Mouse (Mus musculus) gastrocnemius, postnatal 25 days (tissue): ENCODE data around the gene Sirt4. TPM values are rescaled to one million over a fixed set of nuclear protein-coding genes. Genes with fewer than 3 reads are reported as not detected.
"Not testable (repeated sequence)": the region's sequence is repeated elsewhere in the genome, so short reads cannot be mapped to it uniquely, and the experiment has no call there.

ENCODE experiments used
- DNase-seq: peaks from one replicate; pipeline ENCODE4 v3.0.0; 2022
- long read RNA-seq, 2 experiments: library from polyadenylated mRNA; stranded (forward); transcript quantifications; one replicate each; pipeline ENCODE4 v2.0.0; 2021
- total RNA-seq, 2 experiments: library from RNA; stranded (reverse); gene quantifications; 1 replicate in 1 of 2; 2 replicates in 1 of 2; pipeline ENCODE4 v1.2.3; 2021

Gene Sirt4
- 10 to 100 TPM; 13.8 to 14.1 TPM for total RNA-seq
- long read RNA-seq, experiment 1, transcript Sirt4-201 (5 exons, 1,794 nt) = major isoform, 5 of 14 reads
- long read RNA-seq, experiment 1, partial matches to known transcripts = 2 of 14 reads
- long read RNA-seq, experiment 1, other reads (novel, unspliced or antisense) = 6 of 14 reads
- long read RNA-seq, experiment 2, transcript Sirt4-201 (5 exons, 1,794 nt) = major isoform, 10 of 13 reads
- long read RNA-seq, experiment 2, partial matches to known transcripts = 0 of 13 reads
- long read RNA-seq, experiment 2, other reads (novel, unspliced or antisense) = 3 of 13 reads

DNA sequence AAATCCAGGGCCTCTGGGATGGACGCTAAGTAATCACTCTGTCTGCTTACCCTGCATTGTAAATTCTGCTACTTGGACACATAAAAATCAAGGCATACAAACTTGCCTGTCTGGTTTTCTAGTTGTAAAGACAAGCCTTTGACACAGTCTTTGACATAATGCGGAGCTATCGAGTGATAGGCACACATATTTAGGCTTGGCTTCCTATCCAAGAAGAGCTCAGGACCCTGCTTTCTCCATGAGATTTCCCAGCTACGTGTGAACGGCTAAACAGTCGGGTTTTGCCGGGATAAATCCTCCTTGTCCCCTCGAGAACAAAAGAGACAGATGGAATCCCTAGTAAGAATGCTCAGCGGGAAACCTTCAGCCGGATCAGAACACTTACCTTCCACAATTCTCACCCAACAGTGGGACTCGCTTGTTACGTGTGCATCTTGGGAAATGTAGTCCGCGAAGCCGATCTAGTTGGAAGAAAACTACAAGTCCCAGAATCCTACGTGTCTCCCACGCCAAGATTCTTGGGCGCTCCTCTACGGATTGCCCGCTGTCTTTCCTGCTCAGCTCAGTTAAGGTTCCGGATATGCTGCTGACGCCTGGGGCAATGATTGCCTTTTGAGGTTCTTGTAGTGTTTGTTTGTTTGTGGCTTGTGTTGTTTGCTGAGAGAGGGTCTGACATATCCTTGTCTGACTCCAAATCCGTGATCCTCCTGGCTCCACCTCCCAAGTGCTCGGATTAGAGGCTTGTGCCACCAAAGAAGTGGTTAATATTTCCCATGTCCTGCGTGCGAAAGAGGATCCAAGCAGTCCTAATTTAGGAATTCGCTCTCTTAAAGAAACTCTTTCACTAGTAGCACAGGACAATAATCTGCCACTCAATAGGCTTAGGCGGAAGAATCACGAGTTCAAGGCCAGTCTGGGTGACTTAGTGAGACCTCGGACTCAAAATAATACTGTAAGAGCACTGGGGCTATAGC is at the start of gene Sirt4:
TSS of gene Sirt4 (minus strand) at position 779 of the 974 bp plus-strand sequence.
- DNase-seq = peak; percentile 85

DNA sequence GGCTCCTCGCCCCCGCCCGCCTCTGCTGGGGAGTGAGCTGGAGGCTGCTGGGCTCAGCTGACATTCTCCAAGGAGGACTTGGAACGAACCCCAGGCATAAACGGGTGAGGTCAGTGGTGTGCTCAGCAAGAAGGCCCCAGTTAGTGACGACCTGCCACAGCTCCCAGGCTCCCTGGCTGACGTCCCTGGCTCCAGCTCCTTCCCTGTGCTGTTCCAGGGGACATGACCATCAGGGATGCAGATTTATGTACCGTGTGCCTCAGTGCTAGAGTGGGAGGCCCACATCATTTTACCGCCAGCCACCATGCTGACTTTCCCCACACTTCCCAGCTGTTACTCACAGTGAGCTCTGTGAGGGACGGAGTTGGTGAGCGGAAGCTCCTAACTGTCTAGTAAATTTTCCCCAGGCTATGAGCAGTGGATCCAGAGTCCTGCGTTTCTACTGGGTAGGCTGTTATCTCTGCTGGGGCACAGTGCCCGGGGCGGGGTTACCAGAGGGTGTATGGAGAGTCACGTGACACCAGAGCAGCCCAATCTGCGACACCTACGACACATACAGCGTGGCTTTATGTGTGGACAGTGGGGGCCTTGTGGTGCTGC is 47.2 kb upstream of the Sirt4 start:
- peak; percentile 94 for DNase-seq

DNA sequence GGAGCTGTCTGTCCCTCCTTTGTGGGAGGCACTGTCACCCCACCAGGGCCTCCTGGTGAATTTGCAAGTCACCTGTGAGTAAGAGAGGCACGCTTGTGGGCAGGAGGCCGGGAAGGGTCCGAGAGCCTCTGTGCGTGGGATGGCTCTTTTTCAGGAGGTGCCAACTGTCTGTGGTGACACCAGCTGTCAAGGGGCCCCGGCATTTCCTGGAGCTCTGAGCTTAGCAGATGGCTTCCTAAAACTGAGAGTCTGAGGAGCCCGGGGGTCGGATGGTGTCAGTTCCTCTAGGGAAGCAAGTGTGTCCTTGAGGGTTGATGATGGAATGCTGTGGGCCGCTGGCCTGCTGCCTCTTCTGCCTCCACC is 45.9 kb upstream of the Sirt4 start:
- DNase-seq = no peak

DNA sequence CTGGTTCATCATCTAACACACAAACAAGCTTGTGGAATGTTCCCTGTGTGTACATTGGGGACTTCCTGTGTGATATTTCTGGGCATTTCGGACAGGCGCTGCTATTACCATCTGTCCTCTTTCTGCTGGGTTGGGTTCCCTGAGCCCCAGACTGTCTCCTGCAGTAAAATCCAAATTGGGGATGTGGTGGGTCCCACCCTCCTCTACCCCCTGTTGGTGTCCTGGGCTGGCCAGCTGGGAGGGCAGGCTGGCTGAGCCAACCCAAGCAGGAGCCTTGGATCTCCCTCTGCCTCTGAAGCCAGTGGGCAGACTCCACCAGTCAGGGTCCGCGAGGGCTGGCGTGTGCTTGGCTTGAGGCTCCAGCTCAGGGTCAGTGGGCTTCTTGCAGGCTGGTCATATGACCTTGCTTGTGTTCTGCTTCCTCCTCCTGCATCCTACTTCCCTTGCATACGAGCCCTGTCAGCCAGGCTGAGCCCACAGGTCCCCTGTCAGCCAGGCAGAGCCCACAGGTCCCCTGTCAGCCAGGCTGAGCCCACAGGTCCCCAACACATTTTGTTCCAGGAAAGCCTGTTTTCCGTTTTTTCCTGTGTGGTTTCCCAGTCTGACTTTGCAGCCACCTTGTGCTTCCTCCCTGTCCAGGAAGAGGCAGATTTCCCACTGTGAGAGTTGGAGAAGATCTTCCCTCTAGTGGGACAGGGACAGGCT is 45.4 kb upstream of the Sirt4 start:
- no peak for DNase-seq

DNA sequence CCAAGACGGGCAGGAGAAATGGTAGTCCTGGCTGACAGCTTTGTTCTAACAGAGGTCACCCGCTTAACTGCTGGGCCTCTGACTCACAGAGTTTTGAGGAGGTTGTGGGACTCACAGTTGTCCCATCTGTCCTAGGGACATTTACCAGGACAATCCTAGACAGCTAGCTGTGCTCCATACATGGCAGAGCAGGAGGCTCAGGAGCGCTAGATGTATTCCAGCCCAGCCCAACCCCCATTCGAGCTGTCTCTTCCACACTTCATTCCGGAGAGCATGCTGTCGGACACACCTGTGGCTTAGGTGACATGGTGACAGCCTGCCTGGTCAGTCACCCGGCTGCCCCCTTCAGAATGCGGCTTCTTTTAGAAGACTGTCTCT is 44.8 kb upstream of the Sirt4 start:
- DNase-seq = no peak

DNA sequence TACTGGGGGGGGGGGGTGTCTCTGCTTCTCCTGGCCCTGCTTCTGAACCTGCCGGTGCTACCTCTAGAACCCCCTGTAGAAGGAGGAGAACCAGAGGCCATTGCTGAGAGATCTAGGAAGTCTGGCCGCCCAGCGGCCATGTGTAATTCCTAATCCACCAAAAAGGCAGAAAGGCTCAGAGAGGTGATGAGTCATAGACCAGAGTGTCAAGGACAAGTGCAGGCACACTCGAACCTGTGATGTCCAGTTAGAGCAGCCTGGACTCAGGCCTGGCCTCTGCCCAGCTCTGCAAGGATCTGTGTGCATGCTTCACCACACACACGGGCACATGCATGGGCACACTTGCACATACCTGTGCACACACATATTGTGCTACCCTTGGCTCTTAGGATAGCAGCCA is 43.6 kb upstream of the Sirt4 start:
- no peak for DNase-seq

DNA sequence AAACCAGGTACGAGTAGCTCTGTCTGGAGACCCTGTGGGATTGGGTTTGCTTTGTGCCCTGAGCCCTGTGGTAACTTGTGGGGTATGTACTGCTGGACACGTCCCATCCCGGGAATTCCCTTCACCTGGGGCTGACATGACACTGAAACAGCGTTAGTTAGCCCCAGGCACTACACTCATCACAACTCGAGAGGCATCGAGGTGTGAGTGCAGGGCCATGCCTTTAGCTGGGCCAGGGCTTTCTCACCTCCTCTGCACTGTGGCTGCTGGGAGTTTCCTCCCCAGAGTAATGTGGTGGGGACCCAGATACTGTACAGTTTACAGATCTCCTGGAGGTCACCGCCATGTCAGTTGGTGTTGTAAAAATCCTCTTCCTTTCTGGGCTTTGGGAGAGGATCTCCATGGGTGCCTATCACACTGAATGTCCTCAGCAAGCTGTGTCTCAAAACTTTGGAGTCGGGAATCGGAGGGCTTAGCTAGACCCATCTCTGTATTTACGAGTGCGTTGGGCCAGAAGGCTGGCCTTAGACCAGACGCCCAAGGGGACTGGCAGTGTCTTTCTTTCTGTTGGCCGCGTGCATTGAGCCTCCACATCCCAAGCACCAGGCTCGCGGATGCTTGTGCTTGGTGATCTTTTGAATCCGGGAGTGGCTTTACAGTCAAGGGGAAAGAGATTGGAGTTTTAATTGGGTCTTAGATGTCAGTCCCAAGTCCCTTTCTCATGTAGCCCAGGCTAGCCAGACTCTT is 42.1 kb upstream of the Sirt4 start:
- DNase-seq = no peak

DNA sequence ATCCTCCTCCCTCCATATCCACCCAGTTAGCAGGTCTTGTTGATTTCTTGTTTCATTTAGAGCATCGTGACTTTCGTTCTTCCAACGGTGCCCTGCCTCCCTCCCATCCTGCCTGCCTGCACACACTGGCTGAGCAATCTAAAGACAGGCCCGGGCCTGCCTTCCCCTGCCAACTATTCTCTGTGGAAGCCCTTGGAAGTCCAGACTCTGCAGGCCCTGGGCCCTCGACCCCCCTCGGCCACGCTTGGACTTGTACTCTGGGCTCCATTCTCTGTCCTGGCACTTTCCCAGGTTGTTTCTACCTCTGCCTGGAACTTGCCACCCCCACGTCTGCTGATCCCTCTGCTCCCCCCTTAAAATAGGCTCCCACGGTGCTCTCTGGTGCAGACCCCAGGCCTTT is 41.4 kb upstream of the Sirt4 start:
- DNase-seq = no peak

DNA sequence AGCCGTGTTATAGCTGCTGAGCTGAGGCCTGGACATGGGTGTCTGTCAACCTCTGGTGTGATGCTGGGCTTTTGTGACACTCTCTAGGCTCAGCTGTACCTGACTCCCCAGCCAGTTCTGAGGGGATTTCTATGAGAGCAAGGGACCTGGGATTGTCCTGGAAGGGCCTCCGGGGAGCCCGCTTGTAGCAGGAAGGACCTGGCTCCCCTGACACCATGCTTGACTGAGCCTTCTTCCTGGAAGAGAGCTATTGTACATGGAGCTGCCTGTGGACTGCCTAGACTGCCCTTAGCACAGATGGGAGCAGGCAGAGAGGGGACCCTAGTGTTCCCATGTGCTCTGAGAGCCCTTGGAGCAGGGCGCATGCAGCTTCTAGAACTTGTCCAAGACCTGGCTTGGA is 40.9 kb upstream of the Sirt4 start:
- DNase-seq = no peak

DNA sequence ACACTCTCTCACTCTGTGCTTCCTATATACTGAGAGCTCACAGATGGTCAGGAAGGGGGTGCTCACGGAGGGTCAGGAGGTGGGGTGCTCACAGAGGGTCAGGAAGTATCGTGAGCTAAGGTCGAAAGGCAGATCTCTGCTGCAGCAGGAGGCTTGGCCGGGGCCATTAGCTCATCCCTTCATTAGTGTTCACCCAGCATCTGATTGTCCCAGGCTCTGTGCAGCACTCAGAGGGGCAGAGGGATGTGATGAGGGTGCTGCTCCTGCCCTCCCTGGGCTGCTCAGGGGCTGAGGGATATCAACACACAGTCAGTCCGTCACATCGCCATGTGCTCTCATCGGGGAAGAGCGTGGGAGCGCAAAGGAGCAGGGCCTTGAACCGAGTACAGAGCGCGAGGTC is 39.9 kb upstream of the Sirt4 start:
- DNase-seq = no peak

DNA sequence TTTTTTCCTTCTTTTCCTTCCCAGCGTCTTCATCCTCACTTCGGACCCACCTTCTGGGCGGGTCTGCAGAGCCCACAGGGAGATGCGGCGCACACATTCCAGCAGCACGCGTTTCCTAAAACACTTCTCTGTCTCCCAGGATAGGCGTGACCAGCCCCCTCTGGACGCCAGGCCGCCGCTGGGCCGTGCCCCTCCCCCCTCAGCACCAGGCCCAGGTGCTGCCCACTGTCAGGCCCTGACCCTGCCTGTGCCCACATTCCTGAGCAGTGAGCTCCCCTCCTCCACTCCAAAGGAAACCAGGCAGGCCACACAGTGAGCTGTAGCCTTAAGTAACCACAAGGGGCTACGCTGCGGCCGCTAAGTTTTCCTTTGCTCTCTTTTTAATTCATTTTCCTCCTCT is 39.4 kb upstream of the Sirt4 start:
- DNase-seq = no peak

DNA sequence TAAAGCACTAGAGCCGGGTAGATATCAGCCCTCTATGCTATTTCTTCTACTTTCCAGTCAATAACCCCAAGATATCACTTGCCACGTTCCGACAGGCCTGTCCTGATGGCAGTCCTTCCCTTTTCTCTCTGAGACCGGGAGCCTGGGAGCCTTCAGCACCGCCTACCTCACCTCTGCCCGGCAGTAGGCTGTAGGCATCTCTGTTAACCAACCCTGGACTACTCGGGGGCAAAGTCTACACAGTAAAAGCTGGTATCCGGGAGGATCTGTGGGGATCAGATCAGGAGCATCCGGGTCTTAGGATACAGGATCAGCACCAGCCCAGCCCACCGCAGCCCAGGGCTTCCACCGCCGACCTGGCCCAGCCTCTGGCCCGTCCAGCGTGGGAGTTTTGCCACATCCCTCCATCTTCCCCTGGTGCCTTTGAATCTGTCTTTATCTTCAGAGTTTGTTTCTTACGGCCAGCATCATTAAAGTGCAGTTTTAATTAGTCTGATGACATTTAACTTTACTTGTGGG is 38.5 kb upstream of the Sirt4 start:
- no peak for DNase-seq

DNA sequence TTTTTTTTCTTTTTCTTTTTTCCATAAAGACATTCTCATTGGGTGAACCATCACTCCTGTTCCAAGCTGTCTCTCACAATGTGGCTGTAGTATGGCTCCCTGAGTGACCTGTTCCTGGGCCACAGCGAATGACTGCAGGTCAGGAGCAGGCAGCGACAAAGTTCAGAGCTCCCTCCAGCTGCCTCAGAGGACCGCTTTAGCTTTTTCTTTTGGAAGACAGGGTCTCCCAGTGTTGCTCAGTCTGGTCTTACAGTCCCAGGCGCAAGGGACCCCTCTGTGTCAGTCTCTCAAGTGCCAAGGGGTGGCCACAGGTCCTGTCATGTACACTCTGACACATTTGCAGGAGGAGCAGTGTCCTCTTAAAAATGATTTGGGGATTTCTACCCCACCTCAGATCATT is 38.0 kb upstream of the Sirt4 start:
- DNase-seq = no peak

DNA sequence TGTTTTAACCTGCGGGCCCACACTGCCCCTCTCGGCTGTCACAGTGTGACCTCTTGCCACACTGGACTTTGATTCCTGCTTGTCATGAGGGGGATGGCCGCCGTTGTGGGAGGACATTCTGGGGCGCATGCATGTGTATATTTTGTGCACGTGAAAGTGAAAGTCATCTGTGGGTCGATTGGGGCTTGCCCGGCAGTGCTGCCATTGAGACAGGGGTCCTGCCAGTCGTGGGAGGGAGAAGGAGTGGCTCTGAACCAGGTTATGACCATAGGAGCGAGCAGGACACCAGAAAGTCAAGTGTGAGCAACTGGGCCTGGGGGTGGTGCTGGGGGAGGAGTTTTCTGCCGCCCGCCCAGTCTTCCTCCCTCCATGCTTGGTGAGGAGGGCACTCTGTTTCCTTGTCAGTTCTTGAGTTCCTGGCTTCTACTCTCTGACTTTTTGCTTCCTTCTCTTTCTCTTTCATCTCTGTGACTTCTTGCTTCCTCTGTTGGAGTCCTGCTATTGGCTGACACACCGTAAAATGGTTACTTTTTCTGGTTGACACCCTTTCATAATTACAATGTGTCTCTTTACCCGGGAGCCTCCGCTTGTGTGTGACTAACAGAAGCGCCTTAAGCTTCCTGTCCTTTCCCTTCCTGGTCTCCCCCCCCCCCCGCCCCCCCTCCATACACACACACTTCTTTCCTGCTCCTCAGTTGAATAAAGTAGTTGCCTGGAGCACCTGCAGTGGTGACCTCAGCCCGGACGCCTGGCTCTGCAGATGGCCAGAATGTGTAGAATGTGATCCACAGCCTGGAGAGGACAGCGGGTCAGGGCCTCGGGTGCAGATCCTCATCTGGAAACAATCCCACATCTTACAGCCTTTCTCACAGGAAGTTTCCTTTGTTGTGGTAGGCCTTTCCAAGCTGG is 37.3 kb upstream of the Sirt4 start:
- no peak for DNase-seq

DNA sequence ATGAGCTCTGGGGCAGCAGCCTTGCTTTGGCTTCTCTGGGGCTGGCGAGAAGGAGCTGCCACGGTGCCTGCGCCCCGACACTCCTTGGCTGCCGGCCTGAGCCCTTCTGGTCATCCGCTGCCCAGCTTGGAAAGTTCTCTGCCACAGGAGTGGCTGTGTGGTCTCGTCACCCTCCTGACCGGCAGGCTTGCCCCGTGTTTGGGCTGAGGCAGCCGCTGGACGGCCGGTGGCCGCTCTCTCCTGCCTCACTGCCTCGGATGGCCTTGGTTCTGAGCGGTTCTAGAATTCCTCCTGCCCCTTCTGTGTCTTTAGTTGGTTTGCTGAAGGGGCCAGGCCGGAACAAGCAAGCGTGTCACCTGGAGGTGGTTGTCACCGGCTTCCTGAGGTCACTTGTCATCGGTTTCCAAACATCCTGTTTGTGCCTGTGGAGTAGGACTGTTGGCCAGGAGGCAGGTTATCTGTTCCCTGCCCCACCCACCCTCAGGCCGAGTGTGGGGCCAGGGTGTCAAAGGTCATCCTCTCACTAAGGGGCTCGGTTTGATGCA is 35.9 kb upstream of the Sirt4 start:
- DNase-seq = peak; percentile 66

DNA sequence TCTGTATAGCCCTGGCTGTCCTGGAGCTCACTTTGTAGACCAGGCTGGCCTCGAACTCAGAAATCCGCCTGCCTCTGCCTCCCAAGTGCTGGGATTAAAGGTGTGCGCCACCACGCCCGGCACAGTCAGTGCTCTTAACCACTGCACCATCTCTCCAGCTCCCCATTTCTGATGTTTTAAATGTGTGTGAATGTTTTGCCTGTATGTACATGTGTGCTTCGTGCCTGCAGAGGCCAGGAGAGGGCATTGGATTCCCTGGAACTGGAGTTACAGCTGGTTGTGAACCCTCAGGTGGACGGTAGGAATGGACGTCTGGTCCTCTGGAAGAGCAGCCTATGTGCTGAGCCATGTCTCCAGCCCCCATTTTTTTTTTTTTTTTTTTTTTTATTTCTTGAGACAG is 33.7 kb upstream of the Sirt4 start:
- DNase-seq = not testable (repeated sequence)

DNA sequence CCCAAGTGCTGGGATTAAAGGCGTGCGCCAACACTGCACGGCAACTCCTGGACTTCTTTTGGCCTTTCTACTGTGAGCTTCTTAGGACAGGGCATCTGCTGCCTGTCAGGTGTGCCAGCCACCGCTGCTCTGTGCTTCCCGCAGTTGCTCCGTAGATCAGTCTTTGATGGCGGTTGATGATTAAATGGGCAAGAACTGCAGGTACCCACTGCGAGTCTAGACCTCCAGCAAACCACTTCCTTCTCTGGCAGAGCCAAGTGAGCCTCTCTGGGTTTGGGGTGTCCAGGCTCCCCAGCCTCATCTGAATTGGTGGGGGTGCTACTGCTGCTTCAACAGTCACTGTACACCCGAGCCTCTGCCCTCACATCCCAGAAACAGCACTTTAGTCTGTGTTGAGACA is 33.0 kb upstream of the Sirt4 start:
- DNase-seq = no peak

DNA sequence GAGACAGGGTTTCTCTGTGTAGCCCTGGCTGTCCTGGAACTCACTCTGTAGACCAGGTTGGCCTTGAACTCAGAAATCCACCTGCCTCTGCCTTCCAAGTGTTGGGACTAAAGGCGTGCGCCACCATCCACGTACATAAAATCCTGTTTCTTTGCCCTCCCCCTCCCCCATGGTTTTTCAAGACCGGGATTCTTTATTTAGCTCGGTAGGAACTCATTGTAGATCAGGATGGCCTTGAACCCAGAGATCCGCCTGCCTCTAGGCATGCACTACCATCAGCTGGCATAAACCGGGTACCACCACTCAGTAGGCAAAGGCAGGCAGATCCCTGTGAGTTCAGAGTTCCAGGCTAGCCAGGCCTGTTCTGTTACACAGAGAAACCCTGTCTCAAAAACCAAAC is 32.4 kb upstream of the Sirt4 start:
- DNase-seq = no peak

DNA sequence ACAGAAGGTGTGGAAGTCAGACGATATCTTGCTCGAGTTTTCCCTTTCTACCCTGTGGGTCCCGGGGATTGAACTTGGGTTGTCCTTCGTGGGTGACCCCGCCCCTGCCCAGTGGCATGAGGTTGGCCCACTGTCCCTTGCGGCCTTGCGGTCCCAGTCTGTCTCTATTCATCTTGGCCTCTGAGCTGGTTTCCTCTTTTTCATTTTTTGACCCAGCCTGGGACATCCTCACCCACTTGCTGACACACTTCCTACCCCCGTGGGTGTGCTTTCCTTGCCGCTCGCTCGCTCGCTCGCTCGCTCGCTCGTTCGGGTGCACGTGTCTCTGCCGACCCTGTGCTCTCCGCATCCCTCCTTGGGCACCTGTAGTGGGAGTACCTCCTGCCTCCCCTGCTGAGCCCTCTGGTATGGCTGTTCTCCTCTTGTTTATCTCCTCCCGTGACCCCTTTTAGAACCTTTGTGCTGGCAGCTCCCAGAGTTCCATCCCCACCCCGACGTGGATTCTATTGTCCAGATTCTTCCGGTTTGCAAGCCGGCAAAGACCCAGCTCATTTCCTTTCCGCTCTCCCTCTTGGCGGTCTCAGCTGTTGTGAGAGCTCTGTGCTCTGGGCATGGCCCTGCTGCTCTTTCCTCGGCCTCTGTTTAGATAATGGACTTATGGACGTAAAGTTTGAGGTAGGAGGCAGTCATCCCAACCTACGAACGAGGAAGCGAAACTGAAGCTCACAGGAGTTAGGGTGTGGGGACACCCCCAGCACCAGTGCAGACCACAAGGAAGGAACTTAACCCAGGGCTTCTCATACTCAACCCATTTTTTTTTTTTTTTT is 31.8 kb upstream of the Sirt4 start:
- peak; percentile 56 for DNase-seq
